ENCODE assay signal across 8 mouse cellular contexts in the genomic region with DNA sequence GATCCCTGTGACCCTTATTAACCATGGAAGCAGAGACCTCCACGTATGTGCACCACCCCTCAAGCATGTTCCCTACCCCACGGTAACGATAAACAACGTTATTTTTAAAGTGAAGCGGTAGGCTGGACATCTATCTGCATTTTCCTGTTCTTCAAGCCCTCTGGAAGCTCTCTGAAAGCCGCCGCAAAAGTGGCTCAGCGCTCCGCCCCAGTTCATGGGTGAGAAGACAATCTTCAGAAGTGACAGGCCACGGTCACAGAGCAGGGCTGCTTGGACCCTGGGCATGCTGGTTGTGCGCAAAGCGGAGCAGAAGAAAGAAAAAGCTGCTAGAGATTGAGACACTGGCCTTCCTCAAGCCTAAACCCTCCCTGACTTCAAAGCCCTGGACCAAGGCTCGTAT.
DNase-seq lines count a peak whose midpoint lies in the region; ATAC-seq lines count a peak whose summit lies in the region.
"Had no signal": no experiment of that assay in that cellular context is flagged by ENCODE, and none has a peak within 500 bp of the region (broad histone marks: within the 10 kb centered on the region; RNA-seq: fewer than 3 reads in every experiment).

No protein-coding gene starts in this region.

- no peak overlapping the region for H3K9ac ChIP-seq in lung, embryonic 15.5 days
- peak overlapping the region; percentile 14; the same call in 1 of the 2 replicates for H3K9ac ChIP-seq in forebrain, embryonic 14.5 days (ENCODE audit: low read length)
- peak overlapping the region; percentile 80 for H3K9ac ChIP-seq in stomach, embryonic 16.5 days (ENCODE audit: low read length)

- H3K36me3 ChIP-seq in lung, embryonic 15.5 days = no peaks in the 10 kb centered on the region
- H3K36me3 ChIP-seq in forebrain, embryonic 14.5 days (ENCODE audit: control insufficient read depth, insufficient read depth, low read length) = no peaks in the 10 kb centered on the region
- no peaks in the 10 kb centered on the region for H3K36me3 ChIP-seq in midbrain, embryonic 10.5 days
- H3K36me3 ChIP-seq in stomach, embryonic 16.5 days (ENCODE audit: control insufficient read depth, insufficient read depth, low read length) = no peaks in the 10 kb centered on the region

- no peak for DNase-seq in lung, postnatal 25 days (ENCODE audit: low spot score)
- no peak for DNase-seq in forebrain, embryonic 14.5 days (ENCODE audit: low spot score)
- DNase-seq in midbrain, embryonic 10.5 days (ENCODE audit: low spot score) = peak; percentile 52
- no peak for DNase-seq in frontal cortex, postnatal 10 days (ENCODE audit: low spot score in 2 of 2)
- DNase-seq in gastrocnemius, postnatal 36 days = no peak
- DNase-seq: right cerebral cortex, postnatal 4 days had no signal

- ATAC-seq in lung, embryonic 15.5 days (ENCODE audit: borderline replicate concordance, extremely low read depth, low FRiP score, low TSS enrichment) = no peak
- no peak for ATAC-seq in forebrain, embryonic 14.5 days
- no peak for ATAC-seq in stomach, embryonic 16.5 days (ENCODE audit: insufficient read depth, low FRiP score)

- 67% methylated on average over 13 of the region's 13 CpGs for WGBS in lung, embryonic 15.5 days
- WGBS in forebrain, embryonic 14.5 days = 42% methylated on average over 13 of the region's 13 CpGs
- WGBS in midbrain, embryonic 10.5 days = 48% methylated on average over 13 of the region's 13 CpGs
- WGBS in stomach, embryonic 16.5 days = 73% methylated on average over 13 of the region's 13 CpGs

- no peaks in the 10 kb centered on the region for H3K9me3 ChIP-seq in lung, embryonic 15.5 days
- no peaks in the 10 kb centered on the region for H3K9me3 ChIP-seq in forebrain, embryonic 14.5 days (replicated peaks; ENCODE audit: control insufficient read depth, low read length)
- H3K9me3 ChIP-seq in midbrain, embryonic 10.5 days (replicated peaks) = peaks cover 3% of the 10 kb centered on the region; the same call in 1 of the 2 replicates
- H3K9me3 ChIP-seq in stomach, embryonic 16.5 days (replicated peaks; ENCODE audit: control insufficient read depth, low read length) = no peaks in the 10 kb centered on the region

- no peaks in the 10 kb centered on the region for H3K27me3 ChIP-seq in lung, embryonic 15.5 days
- no peaks in the 10 kb centered on the region for H3K27me3 ChIP-seq in forebrain, embryonic 14.5 days (replicated peaks; ENCODE audit: control insufficient read depth, insufficient read depth, low read length)
- peaks cover 31% of the 10 kb centered on the region for H3K27me3 ChIP-seq in midbrain, embryonic 10.5 days (ENCODE audit: low read depth, poor library complexity, severe bottlenecking)
- no peaks in the 10 kb centered on the region for H3K27me3 ChIP-seq in stomach, embryonic 16.5 days (ENCODE audit: control insufficient read depth, insufficient read depth, low read length)

- no peak overlapping the region for H3K27ac ChIP-seq in lung, embryonic 15.5 days
- H3K27ac ChIP-seq in forebrain, embryonic 14.5 days (ENCODE audit: low read depth, low read length) = peak overlapping the region; percentile 81
- peak overlapping the region; percentile 99 for H3K27ac ChIP-seq in midbrain, embryonic 10.5 days (replicated peaks)
- H3K27ac ChIP-seq in stomach, embryonic 16.5 days (ENCODE audit: low read length) = no peak overlapping the region

- peaks cover 31% of the 10 kb centered on the region for H3K4me1 ChIP-seq in lung, embryonic 15.5 days
- H3K4me1 ChIP-seq in forebrain, embryonic 14.5 days (ENCODE audit: control insufficient read depth, insufficient read depth, low read length) = peaks cover 19% of the 10 kb centered on the region
- peaks cover 63% of the 10 kb centered on the region for H3K4me1 ChIP-seq in midbrain, embryonic 10.5 days
- H3K4me1 ChIP-seq in stomach, embryonic 16.5 days (ENCODE audit: control insufficient read depth, insufficient read depth, low read length) = peaks cover 26% of the 10 kb centered on the region

- intact Hi-C loops in gastrocnemius, postnatal 36 days (cut with DNase I) = no loop called here

- peak overlapping the region; percentile 73; the same call in 1 of the 2 replicates for H3K4me2 ChIP-seq in lung, embryonic 15.5 days
- no peak overlapping the region; the same call in 1 of the 2 replicates for H3K4me2 ChIP-seq in forebrain, embryonic 14.5 days (ENCODE audit: low read length)
- H3K4me2 ChIP-seq in stomach, embryonic 16.5 days (ENCODE audit: low read depth, low read length) = no peak overlapping the region

- H3K4me3 ChIP-seq in lung, embryonic 15.5 days = no peak overlapping the region
- H3K4me3 ChIP-seq in forebrain, embryonic 14.5 days (ENCODE audit: low read depth, low read length) = no peak overlapping the region
- peak overlapping the region; percentile 46 for H3K4me3 ChIP-seq in midbrain, embryonic 10.5 days
- H3K4me3 ChIP-seq in stomach, embryonic 16.5 days (replicated peaks; ENCODE audit: low read length) = no peak overlapping the region

Comparison
In these comparisons a context has a peak if more than half of its experiments do, and no peak if none do; other contexts are left out.
1. H3K27ac ChIP-seq: peak in forebrain, embryonic 14.5 days (single experiment) and midbrain, embryonic 10.5 days (single experiment); none in lung, embryonic 15.5 days (single experiment) and stomach, embryonic 16.5 days (single experiment).